Mouse (Mus musculus): ENCODE results near the gene Stum. TPM values are rescaled to one million over a fixed set of nuclear protein-coding genes. Genes with fewer than 3 reads are reported as not detected.

The Stum gene
- total and polyA plus RNA-seq, 2 experiments: 0.09 to 0.22 TPM

DNA sequence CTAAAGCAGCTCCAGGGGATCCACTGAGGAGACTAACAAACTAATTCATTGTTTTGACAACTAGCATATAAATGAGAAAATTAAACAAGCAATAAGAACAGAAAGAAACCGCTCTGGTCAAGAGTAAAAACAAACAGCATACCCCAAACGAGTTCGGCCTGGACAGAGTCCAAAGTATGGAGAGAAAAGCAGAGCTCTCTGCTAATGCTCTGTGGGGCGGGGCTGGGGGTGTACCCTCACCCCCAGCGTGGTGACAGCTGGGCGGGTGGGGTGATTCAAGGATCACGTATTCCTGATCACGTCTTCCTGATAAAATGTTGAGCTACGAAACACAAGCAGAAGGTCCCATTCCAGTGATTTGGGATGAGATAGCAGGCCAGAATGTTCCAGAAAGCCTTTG, 9.5 kb upstream of the Stum start:
- no peaks in the 10 kb centered on the region for H3K36me3 ChIP-seq (ENCODE audit: control insufficient read depth, insufficient read depth, low read length)
- H3K27me3 ChIP-seq (ENCODE audit: control insufficient read depth, insufficient read depth, low read length): no peaks in the 10 kb centered on the region
- no peaks in the 10 kb centered on the region for H3K79me2 ChIP-seq (ENCODE audit: control insufficient read depth, insufficient read depth, low read length)
- no peak overlapping the region for H3K4me3 ChIP-seq (ENCODE audit: insufficient read depth, low read depth, low read length)
- no peak overlapping the region for H3K9ac ChIP-seq (ENCODE audit: low read depth, low read length)
- H3K27ac ChIP-seq (replicated peaks; ENCODE audit: insufficient read depth, low read depth, low read length): no peak overlapping the region
- H3K4me1 ChIP-seq (ENCODE audit: control insufficient read depth, insufficient read depth, low read length): no peaks in the 10 kb centered on the region
- no peak for DNase-seq (ENCODE audit: extremely low read depth, low read depth, low spot score)
- TF ChIP-seq CTCF (IDR thresholded peaks at IDR 0.05; ENCODE audit: low read depth, low read length) (no peak), POLR2A (IDR thresholded peaks at IDR 0.05; ENCODE audit: extremely low read depth, insufficient read depth, low read length) (no peak)
- WGBS: 41% methylated on average over 9 of the region's 9 CpGs

DNA sequence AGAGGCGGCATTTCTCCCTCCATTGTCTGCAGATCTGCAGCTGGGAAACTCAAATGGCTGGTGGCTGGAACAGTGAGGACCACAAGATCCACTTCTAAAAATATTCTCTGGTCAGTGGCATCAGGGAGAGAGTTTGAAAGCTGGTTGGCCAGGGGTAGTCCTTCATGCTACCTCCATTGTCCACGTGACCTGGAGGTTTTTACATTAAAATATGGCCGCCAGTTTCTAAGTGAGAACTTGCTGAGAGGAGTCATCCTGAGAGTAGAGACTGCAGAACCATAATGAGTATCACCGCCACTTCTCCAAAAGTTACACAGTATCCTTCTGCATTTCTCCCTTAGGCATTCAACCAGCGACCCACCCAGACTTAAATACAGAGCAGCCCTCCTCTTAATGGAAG, 2.0 kb upstream of the Stum start:
- Histone ChIP-seq H3K9ac (ENCODE audit: low read depth, low read length) (no peak overlapping the region), H3K4me3 (ENCODE audit: insufficient read depth, low read depth, low read length) (no peak overlapping the region), H3K4me1 (ENCODE audit: control insufficient read depth, insufficient read depth, low read length) (no peaks in the 10 kb centered on the region), H3K79me2 (ENCODE audit: control insufficient read depth, insufficient read depth, low read length) (no peaks in the 10 kb centered on the region), H3K27ac (replicated peaks; ENCODE audit: insufficient read depth, low read depth, low read length) (no peak overlapping the region), H3K27me3 (ENCODE audit: control insufficient read depth, insufficient read depth, low read length) (peaks cover 7% of the 10 kb centered on the region), H3K36me3 (ENCODE audit: control insufficient read depth, insufficient read depth, low read length) (no peaks in the 10 kb centered on the region)
- WGBS: 81% methylated on average over 5 of the region's 5 CpGs
- TF ChIP-seq POLR2A (IDR thresholded peaks at IDR 0.05; ENCODE audit: extremely low read depth, insufficient read depth, low read length): no peak
- TF ChIP-seq CTCF (IDR thresholded peaks at IDR 0.05; ENCODE audit: low read depth, low read length): no peak
- no peak for DNase-seq (ENCODE audit: extremely low read depth, low read depth, low spot score)

- H3K9ac ChIP-seq (ENCODE audit: low read depth, low read length): 0 out of 2 replicates have a peak overlapping the region, but pooled peaks have one; percentile 10
- H3K27me3 ChIP-seq (ENCODE audit: control insufficient read depth, insufficient read depth, low read length): peaks cover 7% of the 10 kb centered on the region
- peak overlapping the region; percentile 10; the same call in 1 of the 2 replicates for H3K4me3 ChIP-seq (ENCODE audit: insufficient read depth, low read depth, low read length)
- no peaks in the 10 kb centered on the region for H3K79me2 ChIP-seq (ENCODE audit: control insufficient read depth, insufficient read depth, low read length)
- 7% methylated on average over 39 of the region's 39 CpGs for WGBS
- H3K27ac ChIP-seq (replicated peaks; ENCODE audit: insufficient read depth, low read depth, low read length): no peak overlapping the region
- H3K36me3 ChIP-seq (ENCODE audit: control insufficient read depth, insufficient read depth, low read length): no peaks in the 10 kb centered on the region
- H3K4me1 ChIP-seq (ENCODE audit: control insufficient read depth, insufficient read depth, low read length): no peaks in the 10 kb centered on the region
- DNase-seq (ENCODE audit: extremely low read depth, low read depth, low spot score): no peak
- TF ChIP-seq POLR2A (IDR thresholded peaks at IDR 0.05; ENCODE audit: extremely low read depth, insufficient read depth, low read length): no peak
- TF ChIP-seq CTCF (IDR thresholded peaks at IDR 0.05; ENCODE audit: low read depth, low read length): no peak
Observed at GRCm38 (mm10) chr1:180482840-180483398, 385 bp downstream of the Stum start.

GRCm38 (mm10) chr1:180481956-180482355, 1.3 kb downstream of the Stum start:
- no peaks in the 10 kb centered on the region for H3K79me2 ChIP-seq (ENCODE audit: control insufficient read depth, insufficient read depth, low read length)
- no peak overlapping the region for H3K4me3 ChIP-seq (ENCODE audit: insufficient read depth, low read depth, low read length)
- H3K27ac ChIP-seq (replicated peaks; ENCODE audit: insufficient read depth, low read depth, low read length): no peak overlapping the region
- H3K9ac ChIP-seq (ENCODE audit: low read depth, low read length): no peak overlapping the region
- H3K27me3 ChIP-seq (ENCODE audit: control insufficient read depth, insufficient read depth, low read length): peaks cover 7% of the 10 kb centered on the region
- no peaks in the 10 kb centered on the region for H3K36me3 ChIP-seq (ENCODE audit: control insufficient read depth, insufficient read depth, low read length)
- TF ChIP-seq CTCF (IDR thresholded peaks at IDR 0.05; ENCODE audit: low read depth, low read length): no peak
- no peak for TF ChIP-seq POLR2A (IDR thresholded peaks at IDR 0.05; ENCODE audit: extremely low read depth, insufficient read depth, low read length)
- WGBS: 33% methylated on average over 10 of the region's 10 CpGs
- H3K4me1 ChIP-seq (ENCODE audit: control insufficient read depth, insufficient read depth, low read length): no peaks in the 10 kb centered on the region
- no peak for DNase-seq (ENCODE audit: extremely low read depth, low read depth, low spot score)

DNA sequence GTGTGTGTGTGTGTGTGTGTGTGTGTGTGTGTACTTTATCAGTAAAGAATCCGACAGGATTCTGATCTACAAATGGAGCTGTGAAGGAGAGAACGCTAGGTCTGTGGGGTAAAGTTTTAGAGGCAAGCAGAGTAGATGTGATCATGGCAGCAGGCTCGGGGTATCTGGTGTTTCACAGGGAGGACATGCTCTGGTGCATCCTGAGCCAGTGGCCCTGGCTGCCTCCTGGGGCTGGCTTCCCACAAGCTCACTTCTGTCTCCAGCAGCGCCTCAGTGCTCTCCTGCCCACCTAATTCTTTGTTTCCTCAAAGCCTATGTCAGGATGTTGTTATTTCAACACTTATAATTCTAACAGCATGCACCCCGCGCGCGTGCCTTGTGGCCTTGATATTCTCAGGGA, 2.0 kb downstream of the Stum start:
- no peak overlapping the region for H3K4me3 ChIP-seq (ENCODE audit: insufficient read depth, low read depth, low read length)
- H3K79me2 ChIP-seq (ENCODE audit: control insufficient read depth, insufficient read depth, low read length): no peaks in the 10 kb centered on the region
- TF ChIP-seq CTCF (IDR thresholded peaks at IDR 0.05; ENCODE audit: low read depth, low read length): no peak
- TF ChIP-seq POLR2A (IDR thresholded peaks at IDR 0.05; ENCODE audit: extremely low read depth, insufficient read depth, low read length): no peak
- H3K27ac ChIP-seq (replicated peaks; ENCODE audit: insufficient read depth, low read depth, low read length): no peak overlapping the region
- H3K9ac ChIP-seq (ENCODE audit: low read depth, low read length): no peak overlapping the region
- H3K36me3 ChIP-seq (ENCODE audit: control insufficient read depth, insufficient read depth, low read length): no peaks in the 10 kb centered on the region
- WGBS: 71% methylated on average over 8 of the region's 8 CpGs
- peaks cover 7% of the 10 kb centered on the region for H3K27me3 ChIP-seq (ENCODE audit: control insufficient read depth, insufficient read depth, low read length)
- DNase-seq (ENCODE audit: extremely low read depth, low read depth, low spot score): no peak
- H3K4me1 ChIP-seq (ENCODE audit: control insufficient read depth, insufficient read depth, low read length): no peaks in the 10 kb centered on the region

DNA sequence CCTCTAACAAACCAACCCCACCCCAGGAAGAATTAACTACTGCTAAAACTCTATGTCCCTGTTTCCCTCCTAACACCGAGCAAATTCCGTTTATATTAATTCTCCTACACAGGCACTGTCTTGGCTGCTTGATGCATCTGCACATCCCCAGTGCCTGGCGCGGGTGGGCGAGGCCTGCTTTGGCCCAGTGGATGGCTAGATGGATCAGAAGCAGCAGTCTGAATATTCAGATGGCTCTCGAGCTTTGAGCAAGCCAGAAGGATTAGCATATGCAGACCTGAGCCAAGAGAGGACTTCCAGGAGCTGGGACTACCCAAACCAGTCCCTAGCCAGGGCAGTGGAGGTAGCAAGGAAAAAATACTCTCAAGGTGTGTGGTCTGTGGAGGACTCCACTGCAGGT, 3.0 kb downstream of the Stum start:
- DNase-seq (ENCODE audit: extremely low read depth, low read depth, low spot score): no peak
- H3K36me3 ChIP-seq (ENCODE audit: control insufficient read depth, insufficient read depth, low read length): no peaks in the 10 kb centered on the region
- H3K27ac ChIP-seq (replicated peaks; ENCODE audit: insufficient read depth, low read depth, low read length): no peak overlapping the region
- TF ChIP-seq CTCF (IDR thresholded peaks at IDR 0.05; ENCODE audit: low read depth, low read length) (no peak), POLR2A (IDR thresholded peaks at IDR 0.05; ENCODE audit: extremely low read depth, insufficient read depth, low read length) (no peak)
- peaks cover 7% of the 10 kb centered on the region for H3K27me3 ChIP-seq (ENCODE audit: control insufficient read depth, insufficient read depth, low read length)
- no peaks in the 10 kb centered on the region for H3K4me1 ChIP-seq (ENCODE audit: control insufficient read depth, insufficient read depth, low read length)
- no peaks in the 10 kb centered on the region for H3K79me2 ChIP-seq (ENCODE audit: control insufficient read depth, insufficient read depth, low read length)
- 59% methylated on average over 6 of the region's 6 CpGs for WGBS
- no peak overlapping the region for H3K9ac ChIP-seq (ENCODE audit: low read depth, low read length)
- H3K4me3 ChIP-seq (ENCODE audit: insufficient read depth, low read depth, low read length): no peak overlapping the region
